Mouse (Mus musculus) common myeloid progenitor, adult 5-6 weeks (primary cell): Measurements from ENCODE around the gene 4933406M09Rik. TPM values are rescaled to one million over a fixed set of nuclear protein-coding genes. Genes with fewer than 3 reads are reported as not detected.

Source experiments
- ATAC-seq: replicated peaks from 2 replicates; pipeline ENCODE4 v1.8.0; 2016; ENCODE audit warnings: low read depth, mild to moderate bottlenecking, moderate TSS enrichment, inconsistent platforms; ENCODE audit not compliant: poor library complexity, severe bottlenecking
- total RNA-seq: library from RNA; stranded (forward); fragments of 200-1000, 187-1606 nt; gene quantifications from 2 replicates; pipeline ENCODE4 v1.2.3, GENCODE M21; 2017

Gene 4933406M09Rik
- total RNA-seq, 1 experiment from 2014 or later: not detected

DNA sequence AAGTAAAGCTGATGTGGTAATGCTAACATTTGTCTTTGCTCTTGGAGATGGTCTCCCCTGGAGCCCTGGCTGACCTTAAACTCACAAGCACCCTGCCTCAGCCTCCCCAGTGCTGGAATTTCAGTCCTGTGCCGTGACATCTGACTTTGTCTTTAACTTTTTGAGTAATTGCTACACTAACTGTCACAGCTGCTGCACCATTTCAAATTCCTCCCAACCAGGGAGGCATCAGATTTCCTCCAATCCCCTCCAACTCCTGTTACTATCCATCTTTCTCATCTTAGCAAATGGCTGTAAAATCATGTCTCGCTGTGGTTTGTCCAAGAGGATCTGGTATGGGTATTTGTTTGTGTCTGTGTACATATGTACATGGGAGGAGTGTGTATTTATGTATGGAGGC, 11.6 kb upstream of the 4933406M09Rik start:
- no peak for ATAC-seq

DNA sequence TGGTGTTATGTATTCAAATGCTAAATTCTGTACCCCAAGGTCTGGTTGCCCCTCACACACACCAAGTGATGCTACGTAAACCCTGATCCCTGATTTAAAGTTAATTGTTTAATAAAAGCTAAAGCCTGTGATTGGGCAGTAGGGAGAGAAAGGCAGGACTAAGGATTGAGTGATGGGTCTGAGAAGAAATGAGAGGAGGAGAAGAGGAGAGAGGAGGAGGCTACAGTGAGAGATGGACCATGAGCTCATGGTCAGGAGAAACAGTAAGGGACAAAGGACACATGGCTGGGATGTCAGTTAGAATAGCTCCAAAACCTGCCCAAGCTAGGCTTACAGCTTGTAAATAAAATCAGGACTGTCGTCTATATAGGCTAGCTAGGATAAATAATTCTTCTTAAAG, 4.7 kb upstream of the 4933406M09Rik start:
- ATAC-seq: no peak

DNA sequence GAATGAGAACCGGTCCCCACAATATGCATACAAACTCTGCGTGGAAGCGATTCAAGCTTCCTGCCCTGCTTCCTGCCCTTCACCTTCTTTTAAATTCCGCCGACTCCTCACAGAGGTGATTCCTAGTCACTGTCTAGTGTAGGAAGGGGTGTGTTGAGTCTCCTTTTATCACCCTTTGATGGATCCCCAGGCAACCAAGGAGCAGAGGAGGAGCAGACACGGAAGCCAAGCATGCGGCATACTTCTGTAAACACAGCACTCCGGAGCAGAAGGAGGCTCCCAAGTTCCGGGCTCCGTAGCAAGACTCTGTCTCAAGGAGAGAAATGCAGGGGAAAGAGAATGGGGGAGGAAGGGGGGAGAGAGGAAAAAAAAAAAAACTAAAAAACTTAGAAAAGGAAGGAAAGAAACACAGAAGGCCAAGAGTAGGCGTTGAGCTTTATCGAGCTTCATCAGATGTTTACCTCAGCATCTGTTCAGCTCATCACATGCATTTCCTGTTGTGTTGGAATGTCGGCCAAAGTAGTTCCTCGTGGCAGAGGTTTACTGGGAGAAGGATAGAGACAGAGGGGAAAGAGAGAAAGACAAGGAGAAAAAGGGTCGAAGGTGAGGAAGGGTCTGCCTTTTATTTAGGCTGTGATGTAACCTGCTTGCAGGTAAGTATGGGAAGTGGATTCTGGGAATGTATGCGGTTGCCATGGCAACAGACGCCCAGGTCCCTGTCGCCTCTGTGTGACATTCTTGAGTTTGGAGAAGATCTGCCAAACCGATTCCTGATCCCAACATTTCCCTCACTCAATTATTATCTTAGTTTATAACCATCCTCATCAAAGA, 3.7 kb upstream of the 4933406M09Rik start:
- peak; percentile 45 for ATAC-seq

DNA sequence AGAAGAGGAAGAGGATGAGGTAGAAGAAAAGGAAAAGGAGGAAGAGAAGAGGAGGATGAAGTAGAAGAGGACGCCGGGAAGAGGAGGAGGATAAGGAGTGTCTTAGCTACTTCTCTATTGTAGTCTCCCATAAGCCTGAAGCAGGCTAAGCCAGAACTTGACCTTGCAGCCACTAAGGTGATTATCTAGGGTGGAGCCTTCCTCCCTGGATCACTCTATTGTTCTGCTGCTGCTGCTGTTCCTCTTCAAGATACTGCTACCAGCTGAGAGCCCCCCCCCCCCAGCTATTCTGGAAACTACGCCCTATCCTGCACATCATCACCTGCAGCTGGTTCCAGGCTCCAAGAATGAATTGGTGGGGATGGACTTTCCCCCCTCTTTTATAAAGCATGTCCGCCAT, 1.2 kb upstream of the 4933406M09Rik start:
- no peak for ATAC-seq

DNA sequence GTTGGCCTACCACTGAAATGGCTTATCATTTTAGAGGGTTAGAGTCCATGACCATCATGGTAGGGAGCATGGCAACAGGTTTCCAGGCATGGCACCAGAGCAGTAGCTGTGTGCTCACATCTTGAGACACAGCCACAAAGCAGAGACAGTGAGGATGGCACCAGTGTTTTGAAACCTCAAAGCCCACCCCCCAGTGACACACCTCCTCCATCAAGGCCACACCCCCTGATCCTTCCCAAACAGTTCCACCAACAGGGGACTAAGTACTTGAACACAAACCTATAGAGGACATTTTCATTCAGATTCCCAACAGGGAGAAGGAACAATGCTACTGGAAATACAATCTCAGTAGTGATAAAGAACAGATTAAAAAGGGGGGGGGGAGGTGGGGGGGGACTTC, 564 bp upstream of the 4933406M09Rik start:
- no peak for ATAC-seq

DNA sequence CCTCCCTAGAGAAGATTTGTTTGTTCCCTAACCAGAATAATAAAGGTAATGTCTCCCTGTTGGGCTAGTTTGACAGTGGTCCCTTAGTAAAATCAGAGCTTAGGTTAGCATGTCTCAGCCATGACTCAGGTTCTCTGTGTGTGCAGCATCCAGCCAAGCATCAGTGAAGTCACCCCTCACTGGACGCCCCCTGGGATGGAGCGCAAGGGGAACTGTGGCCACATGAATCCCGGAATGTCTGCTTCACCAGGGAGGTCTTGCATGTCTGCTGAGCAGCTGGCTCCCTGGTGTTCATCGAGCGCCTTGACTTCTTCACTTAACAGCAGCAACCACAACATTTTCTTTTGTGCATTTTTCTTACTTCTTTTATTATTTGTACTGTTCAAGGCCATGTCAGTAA, 8.1 kb downstream of the 4933406M09Rik start:
- ATAC-seq: no peak

DNA sequence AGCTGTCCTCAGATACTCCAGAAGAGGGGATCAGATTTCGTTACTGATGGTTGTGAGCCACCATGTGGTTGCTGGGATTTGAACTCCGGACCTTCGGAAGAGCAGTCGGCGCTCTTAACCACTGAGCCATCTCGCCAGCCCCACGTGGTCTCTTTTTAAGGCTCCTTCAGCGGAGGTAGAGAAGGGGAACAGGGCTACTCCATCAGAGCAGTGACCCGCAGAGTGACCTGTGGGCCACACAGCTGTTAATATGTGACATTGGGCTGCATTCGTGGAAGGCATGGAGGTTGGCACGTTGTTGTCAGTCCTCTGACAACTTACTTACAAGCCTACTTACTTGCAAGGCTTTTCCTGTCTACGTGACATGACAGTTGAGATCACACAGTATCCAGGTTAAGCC, 12.5 kb downstream of the 4933406M09Rik start:
- no peak for ATAC-seq

DNA sequence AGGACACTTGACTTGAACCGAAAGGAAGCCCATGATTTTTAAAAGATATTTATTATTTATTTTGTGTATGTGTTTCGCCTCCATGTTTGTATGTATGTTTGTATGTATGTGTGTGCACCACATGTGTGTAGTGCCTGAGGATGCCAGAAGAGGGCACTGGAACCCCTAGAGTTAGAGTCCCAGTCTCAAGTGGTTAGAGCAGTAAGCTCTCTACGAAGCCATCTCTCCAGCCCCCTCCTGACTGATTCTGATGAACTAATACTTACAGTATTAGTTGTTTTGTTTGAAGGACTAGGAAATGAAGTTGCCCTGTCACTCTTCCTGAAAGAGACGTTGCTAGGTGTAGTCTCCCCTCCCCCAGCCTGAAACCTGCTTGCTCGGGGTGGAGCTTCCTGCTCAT, 14.0 kb downstream of the 4933406M09Rik start:
- ATAC-seq: no peak

DNA sequence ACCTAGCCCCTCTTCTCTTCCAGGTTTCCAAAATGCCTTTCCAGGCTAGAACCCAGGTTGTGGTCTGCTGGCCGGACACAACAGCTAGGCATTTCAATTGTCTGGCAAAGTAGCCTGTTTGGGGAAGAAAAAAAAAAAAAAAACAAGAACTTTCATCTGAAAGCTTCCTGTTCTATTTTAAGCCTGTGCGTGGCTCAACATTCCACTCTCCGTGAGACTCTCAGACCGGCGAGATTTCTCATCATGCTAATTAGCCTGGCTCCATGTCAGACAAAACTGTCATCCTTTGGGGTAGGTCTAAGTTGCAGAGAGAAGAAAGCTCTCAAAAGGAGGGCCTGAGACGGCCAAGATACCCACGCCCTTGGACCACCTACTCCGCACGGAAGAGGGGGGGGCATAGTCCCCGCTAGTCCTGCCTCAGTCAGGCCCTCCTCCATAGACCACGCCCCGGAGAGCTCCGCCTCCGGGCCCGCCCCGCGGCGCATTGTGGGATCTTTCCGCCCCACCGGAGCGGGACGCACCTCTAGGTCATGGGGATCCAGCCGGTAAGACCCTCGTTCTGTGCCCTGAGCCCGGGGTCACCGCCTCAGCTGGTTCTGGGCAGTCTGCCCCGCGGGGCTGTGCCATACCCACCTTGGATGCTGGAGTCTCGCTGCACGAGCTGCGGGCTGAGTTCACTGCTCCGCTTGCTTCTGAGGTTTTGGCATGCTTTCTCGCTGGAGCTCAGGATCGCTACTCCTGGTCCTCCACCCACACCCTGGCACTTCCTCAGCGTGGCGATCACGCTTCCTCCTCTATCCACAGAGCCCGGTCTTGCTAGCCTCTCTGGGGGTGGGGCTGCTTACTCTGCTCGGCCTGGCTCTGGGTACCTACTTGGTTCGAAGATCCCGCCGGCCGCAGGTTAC, 20.0 kb downstream of the 4933406M09Rik start, which contains the start of gene Cyb5r1:
Gene Cyb5r1, plus strand, starts transcription at position 51 of the 905 bp plus-strand sequence.
- ATAC-seq: peak; percentile 95

DNA sequence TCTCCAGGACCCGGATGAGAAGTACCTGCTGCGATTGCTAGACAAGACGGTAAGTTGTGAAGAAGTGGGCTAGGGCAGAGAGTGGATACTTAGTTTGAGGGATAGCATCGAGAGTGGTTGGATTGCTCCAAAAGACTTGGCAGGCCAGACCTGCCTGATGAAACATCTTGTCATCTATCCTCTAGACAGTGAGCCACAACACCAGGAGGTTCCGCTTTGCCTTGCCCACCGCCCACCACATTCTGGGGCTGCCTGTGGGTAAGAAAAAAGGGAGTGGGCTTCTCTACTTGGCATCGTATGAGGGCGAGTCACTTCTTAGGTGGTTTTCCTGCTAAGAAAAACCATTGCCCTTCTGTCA, 20.7 kb downstream of the 4933406M09Rik start:
- peak; percentile 20; the same call in 1 of the 2 replicates for ATAC-seq

DNA sequence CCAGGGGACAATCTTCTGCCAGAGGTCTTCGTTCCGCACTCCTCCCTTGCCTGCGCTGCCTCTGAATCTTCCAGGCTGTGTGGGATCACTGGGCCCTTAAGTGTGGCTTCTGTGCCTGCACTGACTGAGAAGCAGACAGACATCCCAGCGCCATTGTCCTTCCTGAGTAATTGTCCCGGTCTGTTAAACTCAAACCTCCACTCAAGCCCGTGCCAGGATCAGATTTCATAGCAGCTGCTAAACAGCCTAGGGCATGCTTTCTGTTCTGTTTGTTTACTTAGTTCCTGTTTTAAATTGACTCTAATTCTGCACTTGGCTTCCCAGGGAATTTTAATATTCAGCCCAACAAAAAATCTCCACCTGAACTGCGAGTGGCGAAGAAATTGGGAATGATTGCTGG, 22.3 kb downstream of the 4933406M09Rik start:
- no peak for ATAC-seq

DNA sequence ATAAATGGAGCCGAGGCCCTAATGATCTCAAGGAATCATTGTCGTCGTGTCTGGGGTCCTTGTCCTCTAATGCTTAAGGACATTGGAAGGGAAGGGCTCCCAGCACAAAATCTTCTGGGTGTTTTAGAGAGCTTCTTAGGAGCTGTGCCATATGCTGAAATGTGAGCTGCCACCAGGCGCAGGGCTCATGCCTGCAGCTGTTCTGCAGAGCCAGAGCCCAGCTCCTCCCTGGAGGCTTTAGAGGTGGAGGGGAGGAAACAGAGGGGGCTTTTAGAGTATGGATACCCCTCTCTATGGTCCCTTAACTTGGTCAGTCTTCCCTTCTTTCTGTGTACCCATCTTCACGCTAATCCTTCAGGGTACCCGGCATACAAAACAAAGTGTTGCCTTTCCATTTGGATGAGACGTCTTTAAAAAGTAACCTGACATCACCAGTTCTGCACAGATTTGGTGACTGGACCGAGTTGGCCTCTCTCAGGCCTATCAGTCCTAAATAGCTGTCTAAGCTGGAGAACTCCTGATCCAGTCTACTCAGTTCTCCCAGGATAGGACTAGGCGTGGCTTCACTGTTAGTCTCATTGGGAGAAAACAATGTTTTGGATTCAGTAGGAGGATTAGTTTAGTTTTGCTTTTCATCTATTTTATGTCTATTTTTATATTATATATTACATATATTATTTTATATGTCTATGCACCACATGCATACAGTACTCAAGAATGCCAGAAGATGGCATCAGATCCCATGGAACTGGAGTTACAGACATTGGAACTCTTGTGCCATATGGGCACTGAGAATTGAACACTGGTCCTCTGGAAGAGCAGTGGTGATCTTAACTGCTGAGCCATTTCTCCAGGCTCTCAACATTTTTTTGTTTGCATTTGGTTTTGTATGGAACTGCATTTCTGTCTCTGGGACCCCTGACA, 26.2 kb downstream of the 4933406M09Rik start:
- ATAC-seq: no peak

DNA sequence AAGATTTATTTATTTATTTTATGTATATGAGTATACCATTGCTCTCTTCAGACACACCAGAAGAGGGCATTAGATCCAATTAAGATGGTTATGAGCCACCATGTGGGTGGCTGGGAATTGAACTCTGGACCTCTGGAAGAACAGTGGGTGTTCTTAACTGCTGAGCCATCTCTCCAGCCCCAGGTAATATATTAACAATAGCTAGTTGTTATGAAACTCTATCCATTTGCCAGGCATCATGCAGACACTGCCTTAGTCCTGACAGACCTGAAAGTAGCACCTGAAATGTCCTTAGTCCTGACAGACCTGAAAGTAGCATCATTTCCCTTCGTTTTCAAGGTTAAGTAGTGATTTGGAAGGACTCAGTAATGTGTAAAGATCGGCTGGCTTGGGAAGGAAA, 28.3 kb downstream of the 4933406M09Rik start:
- no peak for ATAC-seq

DNA sequence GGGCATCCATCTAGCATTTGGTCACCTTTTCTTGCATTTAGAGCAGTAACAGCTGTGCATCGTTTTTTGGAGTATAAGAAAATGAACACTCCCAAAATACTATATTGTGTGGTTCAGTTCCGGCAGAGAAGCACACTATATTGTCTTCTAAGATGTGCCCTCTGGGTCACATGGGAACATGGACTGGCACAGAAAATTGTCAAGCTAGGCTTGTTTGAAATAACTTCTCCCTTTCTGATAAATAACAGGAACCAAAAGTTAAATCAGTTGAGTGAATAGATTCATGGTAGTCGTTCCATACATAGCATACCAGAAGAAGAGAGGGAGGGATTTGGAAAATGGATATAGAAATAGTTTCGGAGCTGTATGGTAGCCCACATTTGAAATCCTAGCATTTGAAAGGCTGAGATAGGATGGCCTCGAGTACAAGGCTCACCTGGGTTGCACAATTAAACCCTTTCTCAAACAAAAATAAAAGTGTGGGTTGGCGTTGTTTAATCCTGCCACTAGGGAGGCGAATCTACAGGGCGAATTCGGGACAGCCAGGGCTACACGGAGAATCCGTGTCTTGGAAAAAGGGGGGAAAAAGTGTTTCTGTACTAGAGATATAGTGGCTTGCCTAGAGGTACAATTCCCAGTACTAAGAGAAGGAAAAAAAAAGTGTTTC, 28.9 kb downstream of the 4933406M09Rik start:
- ATAC-seq: peak; percentile 8

DNA sequence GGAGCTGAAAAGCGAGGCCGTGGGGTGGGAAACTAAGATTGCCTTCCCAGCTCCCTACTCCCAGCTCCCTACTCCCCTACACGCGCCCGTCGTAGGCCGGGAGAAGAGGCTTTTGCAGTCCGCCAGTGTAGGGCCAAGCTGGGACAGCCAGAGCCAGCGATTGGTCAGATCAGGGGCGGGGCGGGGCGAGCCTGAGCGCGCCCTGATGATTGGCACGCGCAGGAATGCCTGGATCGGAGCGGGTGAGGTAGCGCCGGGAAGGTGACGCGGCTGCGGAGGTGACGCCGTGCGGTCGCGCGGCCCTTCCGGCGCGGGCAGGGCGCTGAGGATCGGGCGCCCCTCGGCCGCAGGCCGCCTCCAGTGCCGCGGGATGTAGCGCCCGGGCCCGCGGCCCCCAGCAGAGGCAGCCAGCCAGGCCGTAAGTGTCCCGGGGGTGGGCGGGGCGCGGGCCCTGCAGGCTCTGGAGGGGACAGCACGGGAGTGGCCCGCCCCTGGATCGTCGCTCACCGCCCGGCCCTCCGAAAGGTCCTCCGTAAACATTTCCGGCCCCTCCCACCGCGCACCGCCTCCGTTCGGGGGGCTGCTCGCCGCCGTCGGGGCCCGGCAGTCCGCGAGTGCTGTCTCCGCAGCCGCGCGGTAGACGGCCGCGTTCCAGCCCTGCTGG, 29.6 kb downstream of the 4933406M09Rik start, which contains the start of gene Adipor1:
Gene Adipor1, plus strand, starts transcription at position 211 of the 664 bp plus-strand sequence.
- ATAC-seq: peak; percentile 94

DNA sequence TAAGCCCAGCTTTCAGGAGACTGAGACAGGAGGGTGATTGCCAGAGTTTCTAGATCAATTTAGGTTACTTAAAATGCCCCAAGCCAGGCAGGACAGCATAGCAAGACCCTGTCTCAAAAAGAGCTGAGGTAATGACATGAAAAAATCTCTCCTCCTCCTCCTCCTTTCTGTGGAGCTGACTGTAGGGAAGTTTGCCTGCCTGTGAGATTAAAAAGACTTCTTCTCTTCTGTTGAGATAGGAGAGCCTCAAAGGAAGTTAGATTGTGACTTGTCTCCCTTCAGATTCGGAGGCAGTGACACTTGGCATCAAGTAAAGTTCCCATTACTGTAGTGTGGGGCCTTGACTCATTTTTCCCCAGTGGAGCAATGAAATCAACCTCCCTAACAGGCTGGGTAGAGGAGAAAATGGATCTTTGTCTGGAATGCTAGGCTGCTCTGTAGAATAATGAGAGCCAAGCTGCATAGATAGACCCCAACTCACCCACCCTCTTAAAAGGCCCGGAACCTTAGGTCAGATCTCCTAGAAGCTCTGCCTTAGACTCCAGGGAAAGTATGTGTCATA, 32.8 kb downstream of the 4933406M09Rik start:
- no peak for ATAC-seq

DNA sequence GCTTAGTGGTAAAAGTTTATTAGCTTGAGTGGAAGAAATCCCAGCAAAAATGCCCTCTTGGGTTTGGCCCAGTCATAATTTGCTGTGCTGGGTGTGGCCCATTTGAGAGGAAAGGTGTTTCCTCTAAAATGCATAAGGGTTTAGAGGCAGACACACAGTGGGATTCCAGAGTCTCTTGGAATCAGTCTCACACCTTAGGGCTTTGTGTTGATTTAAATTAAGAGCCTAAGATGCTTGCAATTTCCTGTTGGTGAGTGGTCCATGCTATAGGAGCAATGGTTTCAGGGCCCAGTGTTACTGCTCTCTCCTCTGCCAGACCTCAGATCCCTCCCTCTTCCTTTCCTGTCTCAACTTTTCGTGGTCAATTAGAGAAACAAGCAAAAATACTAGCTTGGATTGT, 33.4 kb downstream of the 4933406M09Rik start:
- no peak for ATAC-seq

DNA sequence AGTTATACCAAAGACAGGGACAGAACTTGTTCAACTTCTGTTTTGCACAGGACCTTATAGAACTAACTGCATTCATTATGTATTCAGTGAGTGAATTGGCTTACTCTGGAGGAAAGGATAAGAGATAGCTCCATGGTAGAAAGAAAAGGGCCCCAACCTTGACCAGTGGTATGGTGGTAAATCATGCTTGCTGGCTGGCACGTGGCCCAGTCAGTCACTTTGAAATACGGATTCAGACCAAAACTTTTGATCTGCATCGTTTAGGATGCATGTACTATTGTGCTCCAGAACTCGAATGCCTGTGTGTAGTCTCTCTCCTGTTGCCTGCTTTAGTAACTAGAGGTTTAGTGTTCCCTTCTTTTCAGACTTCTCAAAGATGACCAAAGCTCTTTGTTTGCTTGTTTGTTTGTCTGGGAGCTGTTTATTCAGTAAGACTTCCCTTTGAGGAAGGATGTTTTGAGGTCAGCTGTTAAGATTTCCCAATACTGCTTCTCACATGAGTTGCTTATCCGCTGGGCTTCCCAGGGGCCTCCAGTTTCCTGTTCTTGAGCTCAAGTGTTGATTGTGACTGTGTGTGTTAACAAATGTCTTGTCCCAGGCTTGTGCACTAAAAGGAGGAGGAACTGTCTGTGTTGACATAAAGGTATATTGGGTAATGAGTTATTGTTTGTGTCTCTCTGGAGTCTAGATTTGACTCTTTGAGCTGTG, 34.2 kb downstream of the 4933406M09Rik start:
- peak; percentile 50 for ATAC-seq
